Mouse (Mus musculus) liver, embryonic 15.5 days (tissue): ENCODE measurements around the gene Zfp853. TPM values are rescaled to one million over a fixed set of nuclear protein-coding genes. Genes with fewer than 3 reads are reported as not detected.

ENCODE experiments used
- ATAC-seq: fragments of 200-750 bp; cut with Nextera tagmentation; 2 replicates; pipeline ENCODE4 v1.8.0; 2017; ENCODE audit warnings: moderate number of reproducible peaks, mild to moderate bottlenecking, moderate library complexity; ENCODE audit not compliant: insufficient read depth
- H3K27ac ChIP-seq: fragments of 300-500 bp; sonication (generic); replicated peaks from 2 replicates; pipeline ENCODE4 v1.5.1; 2015; ENCODE audit warnings: mild to moderate bottlenecking, inconsistent platforms
- H3K27me3 ChIP-seq: fragments of 300-500 bp; sonication (generic); 2 replicates; pipeline ENCODE4 v1.6.1; 2015; ENCODE audit warnings: mild to moderate bottlenecking, inconsistent platforms
- H3K36me3 ChIP-seq: fragments of 300-500 bp; sonication (generic); replicated peaks from 2 replicates; pipeline ENCODE4 v1.6.1; 2015; ENCODE audit warnings: moderate library complexity, mild to moderate bottlenecking, inconsistent platforms
- H3K4me1 ChIP-seq: fragments of 300-500 bp; sonication (generic); replicated peaks from 2 replicates; pipeline ENCODE4 v1.6.1; 2015; ENCODE audit warnings: inconsistent platforms
- H3K4me2 ChIP-seq: fragments of 300-500 bp; sonication (generic); 2 replicates; pipeline ENCODE4 v1.6.1; 2015; ENCODE audit warnings: moderate library complexity, mild to moderate bottlenecking, inconsistent platforms
- H3K4me3 ChIP-seq: fragments of 300-500 bp; sonication (generic); replicated peaks from 2 replicates; pipeline ENCODE4 v1.5.1; 2015; ENCODE audit warnings: mild to moderate bottlenecking, inconsistent platforms
- H3K9ac ChIP-seq: fragments of 300-500 bp; sonication (generic); 2 replicates; pipeline ENCODE4 v1.6.1; 2015; ENCODE audit warnings: moderate library complexity, mild to moderate bottlenecking, inconsistent platforms
- H3K9me3 ChIP-seq: fragments of 300-500 bp; sonication (generic); replicated peaks from 2 replicates; pipeline ENCODE4 v1.6.1; 2016; ENCODE audit warnings: inconsistent platforms
- WGBS: fragments of 180-500 bp; shearing (Covaris S2); methylation state at CpG from one replicate; pipeline ENCODE4 v1.1.7; 2015; ENCODE audit warnings: mixed read lengths; ENCODE audit not compliant: insufficient replicate concordance; 5-methylcytosine and 5-hydroxymethylcytosine counted together
- polyA plus RNA-seq: library from polyadenylated mRNA; unstranded; fragments of >200 nt; fragmentation: Nextera tagmentation; extraction: Ambion mirVana; gene quantifications from 2 replicates; pipeline ENCODE4 v1.2.1, GENCODE M21; 2015

The Zfp853 gene
- polyA plus RNA-seq, 1 experiment from 2014 or later: not detected

DNA sequence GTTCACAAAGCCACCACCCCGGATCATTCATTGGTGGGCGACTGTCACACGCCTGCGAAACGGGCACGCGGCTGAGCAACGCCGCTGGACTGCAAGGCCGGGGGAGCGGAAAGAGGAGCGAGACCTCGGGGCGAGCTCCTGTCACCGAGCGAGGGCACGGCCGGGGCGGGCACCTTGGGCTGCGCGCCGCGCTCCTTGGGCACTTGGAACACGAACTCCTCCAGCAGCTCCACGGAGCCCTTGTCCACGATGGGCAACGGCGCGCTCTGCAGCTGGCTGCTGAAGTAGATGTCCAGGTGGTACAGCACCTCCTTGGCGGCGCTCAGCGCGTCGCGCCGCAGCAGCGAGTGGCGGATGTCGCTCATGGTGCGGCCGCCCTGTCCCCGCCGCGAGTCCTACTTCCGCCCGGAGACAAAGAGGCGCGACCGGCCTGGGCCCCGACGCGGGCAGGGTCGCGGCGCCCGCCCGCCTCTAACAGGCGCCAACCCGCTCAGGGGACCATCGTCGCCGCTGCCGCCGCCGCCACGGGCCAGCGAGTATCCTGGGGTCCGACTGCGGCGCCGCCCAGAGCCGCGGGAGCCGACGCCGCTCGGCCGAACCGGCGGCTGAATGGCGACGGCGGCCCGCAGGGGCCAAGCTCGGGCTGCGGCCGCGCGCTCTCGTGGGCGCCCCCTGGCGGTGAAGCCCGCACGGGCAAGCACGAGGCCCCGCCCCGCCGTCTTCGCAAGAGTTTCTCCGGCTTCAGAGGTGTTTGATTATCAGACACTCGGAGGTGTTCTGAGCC lies 21.5 kb upstream of the Zfp853 start, which contains the start of gene E130309D02Rik:
E130309D02Rik (minus strand) TSS at position 631 of the 784 bp plus-strand sequence.
- Histone ChIP-seq H3K9me3 (no peaks in the 10 kb centered on the region), H3K4me1 (peaks cover 47% of the 10 kb centered on the region), H3K9ac (peak within 1 kb of the TSS; percentile 94), H3K36me3 (peaks cover 82% of the 10 kb centered on the region), H3K27ac (peak within 1 kb of the TSS; percentile 88), H3K27me3 (no peaks in the 10 kb centered on the region), H3K4me2 (peak within 1 kb of the TSS; percentile 92), H3K4me3 (peak within 1 kb of the TSS; percentile 89)
- peak; percentile 83 for ATAC-seq
- under 1% methylated on average over 101 of the region's 101 CpGs for WGBS

DNA sequence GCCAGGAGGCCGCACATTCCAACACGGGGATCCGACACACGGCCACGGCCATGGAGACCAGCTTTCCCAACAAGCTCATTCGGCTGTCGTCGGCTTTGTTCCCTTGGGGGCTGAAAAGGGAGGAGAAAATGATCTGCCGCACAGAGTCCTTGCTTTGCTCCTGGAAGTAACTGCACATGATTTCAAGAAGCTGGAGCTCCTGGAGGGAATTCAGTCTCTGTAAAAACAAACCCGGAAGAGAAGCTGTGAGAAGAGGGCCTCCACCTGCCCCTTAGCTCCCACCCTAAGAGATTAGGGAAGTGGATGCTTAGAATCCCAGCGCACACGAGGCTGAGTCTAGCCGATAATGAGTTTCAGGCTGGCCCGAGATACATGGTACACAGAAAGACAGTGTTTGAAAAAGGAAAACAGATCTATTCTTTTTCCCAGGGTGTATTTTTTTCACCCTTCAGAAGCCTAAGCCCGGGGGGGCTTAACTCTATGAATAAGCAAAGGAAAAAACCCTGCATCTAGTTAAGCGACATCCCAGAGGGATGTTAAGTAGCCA lies 20.8 kb upstream of the Zfp853 start:
- Histone ChIP-seq H3K4me3 (peak overlapping the region; percentile 89), H3K4me1 (peaks cover 47% of the 10 kb centered on the region), H3K27me3 (no peaks in the 10 kb centered on the region), H3K27ac (peak overlapping the region; percentile 88), H3K36me3 (peaks cover 83% of the 10 kb centered on the region), H3K9me3 (no peaks in the 10 kb centered on the region), H3K9ac (peak overlapping the region; percentile 94), H3K4me2 (peak overlapping the region; percentile 92)
- 2% methylated on average over 16 of the region's 16 CpGs for WGBS
- peak; percentile 53 for ATAC-seq

DNA sequence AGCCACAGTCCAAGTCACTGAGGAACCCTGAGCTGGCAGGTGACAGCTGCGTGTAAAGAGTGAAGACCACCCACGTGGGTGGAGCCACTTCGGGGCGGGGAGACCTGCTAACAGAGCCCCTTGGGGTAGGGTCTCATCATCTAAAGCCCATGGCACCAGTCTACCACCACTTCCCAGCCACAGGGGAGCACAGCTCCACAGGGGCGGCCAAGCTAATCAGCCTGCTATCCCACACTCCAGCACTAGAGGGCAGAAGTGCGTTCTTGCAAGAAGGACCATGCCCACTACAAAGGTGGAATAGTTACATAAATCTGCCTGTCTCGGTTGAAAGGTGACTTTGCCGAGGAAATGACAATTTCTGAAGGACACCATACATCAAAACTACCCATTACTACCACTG lies 18.5 kb upstream of the Zfp853 start:
- H3K4me1 ChIP-seq: peaks cover 47% of the 10 kb centered on the region
- no peak overlapping the region for H3K4me2 ChIP-seq
- WGBS: 46% methylated on average over 8 of the region's 8 CpGs
- ATAC-seq: no peak
- H3K36me3 ChIP-seq: peaks cover 84% of the 10 kb centered on the region
- no peak overlapping the region for H3K27ac ChIP-seq
- H3K9ac ChIP-seq: no peak overlapping the region
- H3K4me3 ChIP-seq: no peak overlapping the region
- no peaks in the 10 kb centered on the region for H3K27me3 ChIP-seq
- no peaks in the 10 kb centered on the region for H3K9me3 ChIP-seq

DNA sequence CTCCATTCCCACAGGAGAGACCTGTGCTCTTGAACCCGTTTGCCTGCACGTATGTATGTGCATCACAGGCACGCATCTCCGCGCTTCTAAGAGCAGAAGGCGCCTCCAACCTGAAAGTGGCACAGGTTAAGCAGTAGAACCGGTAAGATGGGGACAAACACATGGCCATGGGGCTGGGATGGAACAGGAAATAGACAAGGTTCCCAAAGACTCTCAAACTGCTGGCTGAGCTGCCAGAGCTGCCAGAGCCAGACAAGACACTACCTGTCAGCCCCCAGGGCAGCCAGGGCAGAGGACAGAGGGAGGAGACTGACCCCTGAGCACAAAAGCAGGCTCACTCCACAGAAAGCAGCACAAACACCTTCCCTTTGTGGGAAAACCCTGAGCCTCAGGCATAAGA lies 16.5 kb upstream of the Zfp853 start:
- no peaks in the 10 kb centered on the region for H3K9me3 ChIP-seq
- peaks cover 38% of the 10 kb centered on the region for H3K4me1 ChIP-seq
- no peak overlapping the region for H3K27ac ChIP-seq
- H3K9ac ChIP-seq: no peak overlapping the region
- no peak overlapping the region for H3K4me2 ChIP-seq
- H3K4me3 ChIP-seq: no peak overlapping the region
- WGBS: 90% methylated on average over 7 of the region's 7 CpGs
- no peak for ATAC-seq
- peaks cover 89% of the 10 kb centered on the region for H3K36me3 ChIP-seq
- no peaks in the 10 kb centered on the region for H3K27me3 ChIP-seq

DNA sequence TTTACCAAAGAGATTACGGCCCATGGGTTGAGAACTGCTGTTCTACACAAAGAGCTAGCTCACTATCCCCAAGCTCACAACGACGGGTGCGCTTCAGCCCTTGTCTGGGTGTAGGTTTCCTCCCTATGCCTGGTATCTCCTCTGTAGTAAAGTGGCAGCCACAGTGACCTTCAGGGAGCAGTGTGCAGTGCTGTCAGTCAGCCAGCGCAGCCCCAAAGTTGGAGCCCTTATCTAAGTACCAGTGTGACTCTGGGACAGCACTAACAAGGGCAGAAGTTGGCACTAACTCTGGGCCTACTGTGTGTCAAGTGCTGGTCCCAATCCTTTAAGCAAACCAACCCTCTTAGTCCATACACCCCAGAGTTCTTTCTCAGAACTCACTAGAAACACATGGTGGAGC lies 15.4 kb upstream of the Zfp853 start:
- H3K4me1 ChIP-seq: peaks cover 30% of the 10 kb centered on the region
- ATAC-seq: no peak
- no peak overlapping the region for H3K27ac ChIP-seq
- H3K9me3 ChIP-seq: no peaks in the 10 kb centered on the region
- no peak overlapping the region for H3K9ac ChIP-seq
- no peak overlapping the region for H3K4me3 ChIP-seq
- H3K36me3 ChIP-seq: peaks cover 97% of the 10 kb centered on the region
- H3K4me2 ChIP-seq: no peak overlapping the region
- WGBS: 89% methylated on average over 5 of the region's 5 CpGs
- H3K27me3 ChIP-seq: no peaks in the 10 kb centered on the region

DNA sequence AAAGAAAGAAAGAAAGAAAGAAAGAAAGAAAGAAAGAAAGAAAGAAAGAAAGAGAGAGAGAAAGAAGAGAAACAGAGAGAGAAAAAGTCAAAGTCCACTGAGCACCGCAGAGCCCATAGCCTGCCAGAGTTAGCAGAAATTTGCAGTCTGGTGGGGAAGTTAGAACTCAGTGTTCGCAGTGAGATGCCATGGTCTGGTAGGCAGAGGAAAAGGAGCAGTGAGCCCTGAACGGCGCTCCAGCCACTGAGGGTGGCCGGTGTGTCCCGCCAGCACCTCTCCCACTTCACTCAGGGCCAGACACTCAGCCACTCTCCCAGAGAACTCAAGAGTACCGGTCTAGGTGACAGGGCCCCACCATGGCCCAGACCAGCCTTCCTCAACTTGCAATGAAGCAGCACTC lies 10.8 kb upstream of the Zfp853 start:
- WGBS: 89% methylated on average over 7 of the region's 7 CpGs
- Histone ChIP-seq H3K4me1 (no peaks in the 10 kb centered on the region), H3K9ac (no peak overlapping the region), H3K27ac (no peak overlapping the region), H3K4me3 (no peak overlapping the region), H3K27me3 (no peaks in the 10 kb centered on the region), H3K36me3 (peaks cover 98% of the 10 kb centered on the region), H3K4me2 (no peak overlapping the region), H3K9me3 (no peaks in the 10 kb centered on the region)
- ATAC-seq: no peak

DNA sequence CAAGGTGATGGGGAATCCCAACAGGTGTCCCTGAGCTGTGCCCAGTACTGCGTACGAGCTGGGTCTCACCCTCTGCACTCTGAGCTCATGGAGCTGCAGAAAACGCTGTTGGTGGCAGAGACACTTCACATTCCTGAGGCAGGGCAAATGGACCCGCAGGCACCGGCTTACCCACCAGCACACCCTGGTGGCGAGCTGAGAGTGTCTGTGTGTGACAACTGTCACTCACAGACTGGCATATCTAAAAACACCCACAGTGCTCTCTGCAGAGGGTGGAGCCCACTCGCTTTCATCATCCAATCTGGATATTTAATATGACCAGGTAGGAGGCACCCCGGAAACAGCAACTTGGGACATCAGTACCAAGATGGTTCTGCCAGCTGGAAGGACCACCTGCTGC lies 7.9 kb upstream of the Zfp853 start:
- H3K27me3 ChIP-seq: no peaks in the 10 kb centered on the region
- no peak overlapping the region for H3K9ac ChIP-seq
- peaks cover 69% of the 10 kb centered on the region for H3K36me3 ChIP-seq
- ATAC-seq: no peak
- WGBS: 71% methylated on average over 8 of the region's 8 CpGs
- H3K9me3 ChIP-seq: no peaks in the 10 kb centered on the region
- H3K27ac ChIP-seq: no peak overlapping the region
- no peak overlapping the region for H3K4me3 ChIP-seq
- H3K4me1 ChIP-seq: no peaks in the 10 kb centered on the region
- no peak overlapping the region for H3K4me2 ChIP-seq

DNA sequence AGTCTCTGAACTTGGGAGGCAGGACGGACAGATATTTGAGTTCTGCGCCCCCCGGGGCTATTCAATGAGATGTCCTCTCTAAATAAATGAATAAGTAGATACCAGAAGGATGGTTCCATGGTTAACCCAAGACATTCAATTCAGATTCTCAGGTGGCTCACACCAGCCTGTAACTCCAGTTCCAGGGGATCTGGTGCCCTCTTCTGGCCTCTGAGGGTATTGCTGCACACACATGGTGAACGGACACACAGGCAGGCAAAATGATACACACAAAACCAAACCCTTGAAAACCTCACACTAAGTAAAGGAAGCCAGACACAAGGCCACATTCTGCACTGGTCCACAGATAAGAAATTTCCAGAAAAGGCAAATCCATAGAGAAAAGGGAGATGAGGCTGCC lies 6.3 kb upstream of the Zfp853 start:
- Histone ChIP-seq H3K9ac (no peak overlapping the region), H3K27me3 (no peaks in the 10 kb centered on the region; the same call in 1 of the 2 replicates), H3K9me3 (no peaks in the 10 kb centered on the region), H3K4me3 (no peak overlapping the region), H3K27ac (no peak overlapping the region), H3K4me2 (no peak overlapping the region), H3K36me3 (peaks cover 53% of the 10 kb centered on the region), H3K4me1 (no peaks in the 10 kb centered on the region)
- 83% methylated on average over 4 of the region's 4 CpGs for WGBS
- ATAC-seq: no peak

DNA sequence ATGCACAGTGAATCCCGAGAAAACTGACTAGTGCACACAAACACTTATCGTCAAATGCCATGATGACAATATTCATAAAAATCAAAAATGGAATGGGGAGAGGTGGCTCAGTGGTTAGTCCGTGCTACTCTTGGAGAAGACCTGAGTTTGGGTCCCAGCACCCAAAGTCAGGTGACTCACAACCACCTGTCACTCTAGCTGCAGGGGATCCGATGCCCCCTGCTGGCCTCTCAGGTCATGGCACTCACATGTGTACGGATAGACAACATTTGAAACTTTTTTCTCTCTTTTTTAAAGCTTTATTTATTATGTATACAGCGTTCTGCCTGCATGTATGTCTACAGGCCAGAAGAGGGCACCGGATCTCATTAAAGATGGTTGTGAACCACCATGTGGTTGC lies 5.0 kb upstream of the Zfp853 start:
- Histone ChIP-seq H3K4me2 (no peak overlapping the region), H3K9ac (no peak overlapping the region), H3K9me3 (no peaks in the 10 kb centered on the region), H3K36me3 (peaks cover 43% of the 10 kb centered on the region), H3K4me1 (no peaks in the 10 kb centered on the region), H3K4me3 (no peak overlapping the region), H3K27me3 (peaks cover 13% of the 10 kb centered on the region), H3K27ac (no peak overlapping the region)
- no peak for ATAC-seq
- 82% methylated on average over 7 of the region's 7 CpGs for WGBS

DNA sequence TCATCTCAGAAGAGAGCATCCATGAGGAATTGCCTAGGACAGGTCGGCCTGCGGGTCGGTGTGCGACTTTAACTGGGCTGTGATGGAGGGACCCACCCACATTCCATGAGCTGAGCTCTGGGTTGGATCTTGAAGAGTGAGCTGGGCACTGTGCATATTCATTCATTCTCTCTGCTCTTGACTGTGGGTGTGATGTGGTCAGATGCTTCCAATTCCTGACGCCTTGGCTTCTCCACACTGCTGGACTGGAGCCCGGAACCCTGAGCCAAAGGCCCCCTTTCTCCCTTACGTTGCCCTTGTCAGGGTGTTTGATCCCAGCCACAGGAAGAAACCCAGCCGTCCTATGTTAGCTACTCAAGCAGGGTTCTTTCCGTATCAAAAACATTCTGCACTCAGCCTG lies 4.6 kb upstream of the Zfp853 start:
- ATAC-seq: no peak
- WGBS: 84% methylated on average over 9 of the region's 9 CpGs
- peaks cover 17% of the 10 kb centered on the region for H3K27me3 ChIP-seq

DNA sequence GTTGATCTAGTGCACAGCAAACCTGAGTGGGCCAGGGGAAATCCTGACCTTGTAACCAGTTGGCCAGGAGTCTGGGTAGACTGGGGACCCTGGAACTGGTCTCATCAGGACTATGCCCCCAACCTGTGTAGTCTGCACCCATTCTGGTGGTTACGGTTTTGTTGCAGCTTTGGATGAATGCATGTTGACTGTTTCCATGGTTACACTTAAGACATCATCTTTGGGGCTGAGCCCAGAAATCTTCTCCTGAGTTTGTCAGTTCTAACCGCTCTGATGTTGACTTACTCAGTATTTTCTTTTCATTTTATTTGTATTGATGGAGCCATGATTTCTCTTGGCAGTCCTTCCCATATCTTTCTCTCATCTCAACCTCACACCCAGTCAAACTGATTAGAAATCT lies 1.9 kb upstream of the Zfp853 start:
- no peak for ATAC-seq
- Histone ChIP-seq H3K9me3 (no peaks in the 10 kb centered on the region), H3K4me2 (no peak overlapping the region), H3K4me1 (no peaks in the 10 kb centered on the region), H3K27ac (no peak overlapping the region), H3K9ac (no peak overlapping the region), H3K36me3 (peaks cover 12% of the 10 kb centered on the region), H3K27me3 (peaks cover 43% of the 10 kb centered on the region), H3K4me3 (no peak overlapping the region)
- 78% methylated on average over 2 of the region's 2 CpGs for WGBS

More for the DNA sequence above, 4.6 kb upstream of the Zfp853 start:
- Histone ChIP-seq H3K9ac (no peak overlapping the region), H3K36me3 (peaks cover 38% of the 10 kb centered on the region), H3K27ac (no peak overlapping the region), H3K4me2 (no peak overlapping the region), H3K9me3 (no peaks in the 10 kb centered on the region), H3K4me1 (no peaks in the 10 kb centered on the region), H3K4me3 (no peak overlapping the region)
